11 mouse cellular contexts compared by ENCODE assay signal in genomic region chr13:15052667-15053375, GRCm38 (mm10).
A peak's percentile ranks its signal among the peaks of the same experiment; 100 is the strongest.
DNase-seq lines count a peak whose midpoint lies in the region; ATAC-seq and TF ChIP-seq lines count a peak whose summit lies in the region.
"Had no signal": no experiment of that assay in that cellular context is flagged by ENCODE, and none has a peak within 500 bp of the region (broad histone marks: within the 10 kb centered on the region; RNA-seq: fewer than 3 reads in every experiment).

No protein-coding gene starts in this region.

- H3K27ac ChIP-seq in kidney, adult 2 months (ENCODE audit: insufficient read depth, low read depth, low read length) = no peak overlapping the region
- H3K27ac ChIP-seq in limb, embryonic 14.5 days (replicated peaks; ENCODE audit: low read depth, low read length) = peak overlapping the region; percentile 81
- H3K27ac ChIP-seq: kidney, embryonic 15.5 days had no signal

- 43% methylated on average over 4 of the region's 4 CpGs for WGBS in kidney, adult 2 months
- 17% methylated on average over 4 of the region's 4 CpGs for WGBS in limb, embryonic 14.5 days

- TF ChIP-seq CTCF in kidney, adult 2 months (conservative IDR thresholded peaks at IDR 0.05; ENCODE audit: insufficient read depth, insufficient read length, low read depth, low read length) = no peak

- no peak overlapping the region for H3K4me2 ChIP-seq in limb, embryonic 14.5 days (replicated peaks; ENCODE audit: low read depth, low read length, severe bottlenecking)
- H3K4me2 ChIP-seq: kidney, embryonic 15.5 days had no signal

- no peaks in the 10 kb centered on the region for H3K36me3 ChIP-seq in kidney, adult 2 months (ENCODE audit: control insufficient read depth, insufficient read depth, low read length)
- H3K36me3 ChIP-seq in limb, embryonic 14.5 days (ENCODE audit: control insufficient read depth, insufficient read depth, low read length) = no peaks in the 10 kb centered on the region
- H3K36me3 ChIP-seq: kidney, embryonic 15.5 days had no signal

- peak; percentile 93 for ATAC-seq in limb, embryonic 14.5 days (ENCODE audit: low FRiP score, low read depth)
- no peak for ATAC-seq in megakaryocyte progenitor cell, adult 5-6 weeks (replicated peaks; ENCODE audit: poor library complexity)

- peak; percentile 2 for DNase-seq in kidney, adult 2 months
- DNase-seq in kidney, adult 18-20 months = no peak
- peak; percentile 4 for DNase-seq in embryo, embryonic 11.5 days (ENCODE audit: low read depth, low spot score)
- DNase-seq in forelimb bud, embryonic 11.5 days (ENCODE audit: low read depth, low spot score) = peak; percentile 64
- DNase-seq in limb, embryonic 14.5 days (ENCODE audit: low spot score) = peak; percentile 92
- no peak for DNase-seq in kidney, postnatal 10 days
- DNase-seq in kidney, postnatal 36 days = no peak
- DNase-seq: adrenal gland, postnatal 10 days had no signal

- no peak overlapping the region for H3K9ac ChIP-seq in limb, embryonic 14.5 days (ENCODE audit: low read depth, low read length, severe bottlenecking)
- H3K9ac ChIP-seq: kidney, embryonic 15.5 days had no signal

- no peaks in the 10 kb centered on the region for H3K27me3 ChIP-seq in kidney, adult 2 months (replicated peaks; ENCODE audit: control insufficient read depth, insufficient read depth, low read length)
- H3K27me3 ChIP-seq in limb, embryonic 14.5 days (ENCODE audit: control insufficient read depth, insufficient read depth, low read length) = no peaks in the 10 kb centered on the region
- H3K27me3 ChIP-seq: kidney, embryonic 15.5 days had no signal

- no peaks in the 10 kb centered on the region for H3K9me3 ChIP-seq in limb, embryonic 14.5 days (ENCODE audit: control insufficient read depth, low read length)
- H3K9me3 ChIP-seq: kidney, embryonic 15.5 days had no signal

- no peaks in the 10 kb centered on the region for H3K4me1 ChIP-seq in kidney, adult 2 months (ENCODE audit: control insufficient read depth, insufficient read depth, low read length)
- H3K4me1 ChIP-seq in limb, embryonic 14.5 days (ENCODE audit: control insufficient read depth, insufficient read depth, low read length) = peaks cover 14% of the 10 kb centered on the region; the same call in 1 of the 2 replicates
- H3K4me1 ChIP-seq: kidney, embryonic 15.5 days had no signal

- no peak overlapping the region for H3K4me3 ChIP-seq in kidney, adult 2 months (ENCODE audit: insufficient read depth, low read depth, low read length)
- H3K4me3 ChIP-seq in limb, embryonic 14.5 days (replicated peaks; ENCODE audit: low read length) = no peak overlapping the region
- H3K4me3 ChIP-seq: erythroblast, embryonic 14.5 days; kidney, embryonic 15.5 days had no signal

- no peak for TF ChIP-seq POLR2A in kidney, adult 2 months (IDR thresholded peaks at IDR 0.05; ENCODE audit: low read depth, low read length)
- TF ChIP-seq POLR2A in limb, embryonic 14.5 days (IDR thresholded peaks at IDR 0.05; ENCODE audit: borderline replicate concordance, extremely low read depth, insufficient read depth, insufficient read length) = no peak

Comparison
In these comparisons a context has a peak if more than half of its experiments do, and no peak if none do; other contexts are left out.
1. DNase-seq: peak in kidney, adult 2 months (single experiment), embryo, embryonic 11.5 days (single experiment), forelimb bud, embryonic 11.5 days (single experiment) and limb, embryonic 14.5 days (single experiment); none in kidney, adult 18-20 months (single experiment), kidney, postnatal 10 days (single experiment) and kidney, postnatal 36 days (0 of 2).